Mouse (Mus musculus) ZHBTc4 (cell line): ENCODE measurements around the gene Tnf.

Experiments
- DNase-seq: peaks from one replicate; pipeline ENCODE4 v3.0.0-alpha.2; 2011; ENCODE audit warnings: low read depth, low spot score

Gene Tnf

GRCm38 (mm10) chr17:35201787-35202186 lies at the start of gene Tnf:
Gene Tnf (minus strand): TSS chr17:35202007.
- DNase-seq, result no peak

- no peak for DNase-seq
These were observed 49.4 kb upstream of the Tnf start for GRCm38 (mm10) chr17:35251162-35251719.

- DNase-seq, result no peak
These were observed 48.7 kb upstream of the Tnf start for GRCm38 (mm10) chr17:35250348-35251120.

GRCm38 (mm10) chr17:35249451-35250197 lies 47.8 kb upstream of the Tnf start:
- DNase-seq, result no peak

- DNase-seq, result no peak
These were observed 47.2 kb upstream of the Tnf start for GRCm38 (mm10) chr17:35248986-35249385.

GRCm38 (mm10) chr17:35247144-35247543 lies 45.3 kb upstream of the Tnf start:
- DNase-seq, result no peak

GRCm38 (mm10) chr17:35245731-35246623 lies 44.2 kb upstream of the Tnf start:
- DNase-seq, result peak; percentile 61

GRCm38 (mm10) chr17:35244999-35245398 lies 43.2 kb upstream of the Tnf start:
- DNase-seq, result no peak

GRCm38 (mm10) chr17:35243086-35243485 lies 41.3 kb upstream of the Tnf start:
- peak; percentile 77 for DNase-seq

GRCm38 (mm10) chr17:35242015-35242941 lies 40.5 kb upstream of the Tnf start:
- peak; percentile 85 for DNase-seq

- DNase-seq, result peak; percentile 97
These were observed 39.7 kb upstream of the Tnf start, which contains the start of gene Ddx39b for GRCm38 (mm10) chr17:35241305-35242014. Gene Ddx39b (plus strand): TSS chr17:35241746.

- DNase-seq, result no peak
These were observed 38.8 kb upstream of the Tnf start for GRCm38 (mm10) chr17:35240384-35241304.

GRCm38 (mm10) chr17:35239700-35240099 lies 37.9 kb upstream of the Tnf start:
- no peak for DNase-seq

- no peak for DNase-seq
These were observed 35.7 kb upstream of the Tnf start for GRCm38 (mm10) chr17:35237504-35237903.

- DNase-seq, result no peak
These were observed 35.2 kb upstream of the Tnf start for GRCm38 (mm10) chr17:35236996-35237395.

GRCm38 (mm10) chr17:35236390-35236746 lies 34.6 kb upstream of the Tnf start:
- DNase-seq, result peak; percentile 94

GRCm38 (mm10) chr17:35235614-35236389 lies 34.0 kb upstream of the Tnf start, which contains the start of gene Nfkbil1:
Gene Nfkbil1 (minus strand): TSS chr17:35235792.
- peak; percentile 96 for DNase-seq

GRCm38 (mm10) chr17:35234903-35235302 lies 33.1 kb upstream of the Tnf start:
- peak; percentile 55 for DNase-seq
